Mouse (Mus musculus) MEL (cell line): ENCODE data around the gene Akr1b8.

Experiments
- SMC3 ChIP-seq: IDR thresholded peaks from 2 replicates; pipeline ENCODE4 v1.6.1; 2011; ENCODE audit warnings: low read depth, low read length, improper control_type of control experiment
- TBP ChIP-seq: IDR thresholded peaks from 2 replicates; pipeline ENCODE4 v1.8.0; 2011; ENCODE audit warnings: low read depth, low read length, improper control_type of control experiment
- USF1 ChIP-seq: IDR thresholded peaks from 2 replicates; pipeline ENCODE4 v1.6.1; 2014; ENCODE audit warnings: low read depth, mild to moderate bottlenecking, inconsistent platforms, low read length, improper control_type of control experiment, moderate library complexity

- peak; percentile 87 for TF ChIP-seq TBP
- TF ChIP-seq USF1 = peak; percentile 81
- no peak for TF ChIP-seq SMC3
Observed at GRCm38 (mm10) chr6:34316854-34317771, 36.8 kb upstream of the Akr1b8 start, which contains the start of gene Akr1b3.
